Mouse (Mus musculus): Measurements from ENCODE around the gene H3f3b. TPM values are rescaled to one million over a fixed set of nuclear protein-coding genes. Genes with fewer than 3 reads are reported as not detected.

H3f3b gene
- total RNA-seq, 2 experiments from 2014 or later = 510 to 587 TPM

- intact Hi-C loops (cut with DNase I) = loop anchor here (5.0 kb wide), 1 partner anchor 67 kb away; no protein-coding TSS in a partner anchor
- no peak for DNase-seq
These were observed 23.5 kb downstream of the H3f3b start for GRCm38 (mm10) chr11:116004186-116004823.

DNA sequence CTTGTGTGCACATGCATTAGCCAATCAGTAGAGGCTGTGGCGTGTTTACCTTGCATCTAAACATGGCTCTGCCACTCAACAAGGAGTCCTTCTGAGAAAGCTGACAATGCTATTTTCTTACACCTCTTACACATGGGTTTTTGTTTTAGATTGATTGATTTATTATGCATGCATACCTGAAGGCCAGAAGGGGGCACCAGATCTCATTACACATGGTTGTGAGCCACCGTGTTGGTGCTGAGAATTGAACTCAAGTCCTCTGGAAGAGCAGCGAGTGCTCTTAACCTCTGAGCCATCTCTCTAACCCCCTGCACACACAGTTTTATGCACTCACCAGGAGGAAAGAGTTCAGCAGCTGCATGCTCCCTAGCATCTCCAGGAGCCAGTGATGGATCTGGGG lies 24.9 kb downstream of the H3f3b start:
- DNase-seq = no peak
- intact Hi-C loops (cut with DNase I) = loop anchor here (5.0 kb wide), 1 partner anchor 66 kb away; no protein-coding TSS in a partner anchor

GRCm38 (mm10) chr11:116001725-116002124 lies 26.0 kb downstream of the H3f3b start:
- intact Hi-C loops (cut with DNase I) = loop anchor here (5.0 kb wide), 1 partner anchor 64 kb away; no protein-coding TSS in a partner anchor
- DNase-seq = no peak

GRCm38 (mm10) chr11:116000607-116001006 lies 27.2 kb downstream of the H3f3b start:
- no peak for DNase-seq
- intact Hi-C loops (cut with DNase I) = loop anchor here (5.0 kb wide), 1 partner anchor 63 kb away; no protein-coding TSS in a partner anchor

- intact Hi-C loops (cut with DNase I) = loop anchor here (5.0 kb wide), 1 partner anchor 62 kb away; no protein-coding TSS in a partner anchor
- DNase-seq = peak; percentile 85
These were observed 28.1 kb downstream of the H3f3b start for GRCm38 (mm10) chr11:115999538-116000143.

DNA sequence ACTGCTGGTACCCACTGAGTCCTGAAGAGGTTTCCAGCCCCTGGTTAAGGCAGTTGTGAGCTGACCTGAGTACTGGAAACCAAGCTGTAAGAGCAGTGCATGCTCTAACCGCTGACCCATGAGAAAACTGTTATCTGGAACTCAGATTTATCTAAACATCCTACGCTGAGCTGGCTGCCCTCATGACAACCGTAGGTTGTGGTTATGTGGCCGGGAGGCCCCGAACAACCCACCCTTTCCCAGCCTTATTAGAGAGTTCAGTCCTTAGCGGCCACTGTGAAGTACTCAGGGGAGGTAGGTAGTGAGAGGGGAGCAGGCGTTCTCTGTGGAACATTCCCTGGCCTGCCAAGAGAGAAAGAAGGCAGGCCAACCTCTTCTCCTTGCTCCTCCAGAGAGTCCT lies 28.7 kb downstream of the H3f3b start:
- no peak for DNase-seq

GRCm38 (mm10) chr11:115997662-115998061 lies 30.1 kb downstream of the H3f3b start:
- no peak for DNase-seq
- intact Hi-C loops (cut with DNase I) = no loop called here

More for the DNA sequence above, 28.7 kb downstream of the H3f3b start:
- intact Hi-C loops (cut with DNase I) = no loop called here

DNA sequence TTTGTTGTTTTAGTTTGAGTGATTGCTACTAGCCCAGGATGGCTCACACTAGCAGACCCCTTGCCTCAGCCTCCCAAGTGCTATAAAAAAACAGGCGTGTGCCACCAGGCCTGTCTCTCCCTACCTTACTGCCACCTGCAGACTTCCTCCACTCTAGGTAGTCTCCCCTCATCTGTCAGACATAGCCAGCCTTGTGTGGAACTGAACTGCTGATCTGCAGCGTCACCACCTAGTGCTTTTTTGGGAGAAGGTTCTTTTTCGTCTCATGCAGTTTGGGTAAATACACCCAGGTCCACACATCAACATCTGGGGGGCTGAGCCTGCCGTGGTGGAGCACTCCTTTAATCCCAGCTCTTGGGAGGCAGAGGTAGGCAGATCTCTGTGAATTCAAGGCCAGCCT lies 30.7 kb downstream of the H3f3b start:
- intact Hi-C loops (cut with DNase I) = no loop called here
- no peak for DNase-seq

DNA sequence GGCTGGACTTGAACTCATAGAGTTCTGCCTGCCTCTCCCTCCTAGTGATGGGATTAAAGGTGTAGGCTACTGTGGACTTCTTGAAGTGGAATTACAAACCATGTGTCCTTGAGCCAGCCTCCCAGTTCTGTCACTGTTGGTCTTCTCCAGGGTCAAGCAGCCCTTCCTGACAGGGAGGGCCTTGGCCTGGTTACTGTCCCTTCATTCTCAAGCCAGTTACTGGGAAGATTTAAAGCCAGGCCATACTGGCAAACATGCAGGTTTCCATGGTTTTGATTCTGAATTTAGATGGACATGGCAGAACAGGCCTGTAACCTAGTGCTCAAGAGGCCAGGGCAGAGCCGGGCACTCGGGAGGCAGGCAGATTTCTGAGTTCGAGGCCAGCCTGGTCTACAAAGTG lies 32.5 kb downstream of the H3f3b start:
- DNase-seq = no peak
- intact Hi-C loops (cut with DNase I) = no loop called here

DNA sequence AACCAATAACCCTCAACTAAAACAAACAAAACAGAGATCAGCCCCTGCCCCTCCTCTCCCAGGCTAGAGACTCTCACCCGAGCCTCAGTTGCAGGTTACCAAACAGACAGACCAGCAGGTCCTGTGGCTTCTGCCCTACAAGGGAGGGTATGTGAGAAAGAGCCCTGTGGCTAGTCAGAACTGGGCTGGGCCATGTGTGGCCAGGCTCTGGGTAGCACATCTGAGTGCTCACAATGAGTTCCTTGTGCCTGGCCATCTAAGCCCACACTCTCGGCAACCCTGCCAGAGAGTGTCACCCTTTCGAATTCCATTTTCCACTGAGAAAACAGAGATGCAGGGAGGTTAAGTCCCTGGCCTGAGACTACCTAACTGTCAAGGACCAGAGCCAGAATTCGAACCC lies 35.7 kb downstream of the H3f3b start:
- intact Hi-C loops (cut with DNase I) = no loop called here
- DNase-seq = no peak

DNA sequence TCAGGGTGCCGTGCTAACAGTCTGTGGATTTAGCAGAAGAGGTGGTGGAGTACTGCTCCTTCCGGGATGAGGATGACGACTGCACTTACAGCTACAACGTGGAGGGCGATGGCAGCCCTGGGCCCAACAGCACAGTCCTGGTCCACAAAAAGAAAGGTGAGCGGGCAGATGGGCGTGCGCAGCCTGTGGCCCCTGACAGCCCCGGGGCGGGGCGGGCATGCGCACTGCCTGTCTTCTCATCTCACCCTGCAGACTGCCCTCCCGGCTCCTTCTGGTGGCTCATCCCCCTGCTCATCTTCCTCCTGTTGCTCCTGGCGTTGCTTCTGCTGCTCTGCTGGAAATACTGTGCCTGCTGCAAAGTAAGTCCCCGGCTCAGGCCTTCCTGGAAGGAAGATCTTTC lies 38.1 kb downstream of the H3f3b start:
- intact Hi-C loops (cut with DNase I) = no loop called here
- DNase-seq = no peak

DNA sequence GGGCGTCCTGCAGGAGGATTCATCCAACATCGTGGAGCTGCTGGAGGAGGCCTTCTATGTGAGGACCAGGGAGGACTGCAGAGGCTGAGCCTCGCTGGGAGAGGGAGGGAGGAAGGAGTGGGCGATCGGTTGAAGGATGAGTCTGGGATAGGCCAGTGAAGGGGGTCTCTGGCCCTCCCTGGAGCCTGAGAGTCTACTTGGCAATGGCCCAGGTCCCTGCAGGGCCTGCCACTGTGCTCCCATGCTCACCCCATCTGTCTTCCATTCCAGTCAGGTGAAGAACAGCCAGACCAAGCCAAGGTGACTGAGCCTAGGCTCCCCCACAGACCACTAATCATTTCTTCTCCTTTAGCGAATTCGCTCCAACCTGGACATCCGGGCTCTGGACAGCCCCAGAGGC lies 44.5 kb downstream of the H3f3b start:
- intact Hi-C loops (cut with DNase I) = no loop called here
- DNase-seq = no peak

DNA sequence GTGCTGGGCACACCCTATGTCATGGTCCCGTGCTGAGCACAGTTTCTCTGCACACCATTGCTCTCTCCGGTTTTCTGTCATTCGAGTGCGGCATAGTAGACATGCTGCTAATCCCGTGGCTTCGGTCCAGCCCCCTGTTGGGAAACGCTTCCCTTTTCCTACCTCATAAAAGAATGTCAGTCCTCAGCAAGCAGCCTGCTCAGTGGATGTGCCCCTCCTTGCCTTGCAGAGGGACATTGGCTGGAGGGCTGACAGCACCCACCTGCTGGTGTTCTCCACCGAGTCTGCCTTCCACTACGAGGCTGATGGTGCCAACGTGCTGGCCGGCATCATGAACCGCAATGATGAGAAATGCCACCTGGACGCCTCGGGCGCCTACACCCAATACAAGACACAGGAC lies 45.3 kb downstream of the H3f3b start:
- DNase-seq = peak; percentile 43

GRCm38 (mm10) chr11:115975544-115975943 lies 52.2 kb downstream of the H3f3b start:
- intact Hi-C loops (cut with DNase I) = no loop called here

More for the DNA sequence above, 45.3 kb downstream of the H3f3b start:
- intact Hi-C loops (cut with DNase I) = no loop called here

DNA sequence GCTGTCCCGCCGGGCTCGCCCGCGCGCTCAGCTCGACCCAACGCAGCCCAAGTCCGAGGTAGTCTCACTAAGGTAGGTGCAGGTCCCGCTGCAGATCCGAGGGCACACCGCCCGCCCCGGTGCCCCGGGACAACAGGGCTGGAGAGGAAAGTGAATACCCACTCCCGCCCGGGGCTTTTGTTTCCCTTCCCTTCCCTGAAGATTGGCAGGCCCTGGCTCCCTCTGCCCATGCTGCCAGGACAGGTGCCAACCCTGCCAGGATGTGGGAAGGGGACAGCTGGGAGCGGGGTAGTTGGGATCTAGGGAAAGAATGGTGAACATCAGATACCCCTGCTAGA lies 52.7 kb downstream of the H3f3b start:
- peak; percentile 61 for DNase-seq
- intact Hi-C loops (cut with DNase I) = no loop called here

More at GRCm38 (mm10) chr11:115975544-115975943, 52.2 kb downstream of the H3f3b start:
- DNase-seq = no peak

- intact Hi-C loops (cut with DNase I) = no loop called here
- no peak for DNase-seq
These were observed 53.3 kb downstream of the H3f3b start, which contains the start of gene Itgb4 for GRCm38 (mm10) chr11:115974309-115975082. Gene Itgb4, plus strand, starts transcription at chr11:115974709.

Other genes with a start within 250 kb of the H3f3b start
- 10 to 100 TPM; 13.4 to 14.5 TPM for gene Caskin2, start 214.3 kb downstream of the H3f3b start, total RNA-seq (2021)
- 10 to 100 TPM; 15.1 to 19.1 TPM for gene Tsen54, start 213.2 kb downstream of the H3f3b start, total RNA-seq (2021)
- 1 to 10 TPM; 1.1 to 2.4 TPM for gene Llgl2, start 203.9 kb downstream of the H3f3b start, total RNA-seq (2021)
- gene Myo15b, start 169.6 kb downstream of the H3f3b start, total RNA-seq (2021) = under 1 TPM in 1 of 2 experiments, not detected in 1; 0.28 TPM
- not detected for gene Smim5, start 128.0 kb downstream of the H3f3b start, total RNA-seq (2021)
- gene Smim6, start 115.9 kb downstream of the H3f3b start, total RNA-seq (2021) = not detected
- gene Sap30bp, start 94.7 kb downstream of the H3f3b start, total RNA-seq (2021) = 10 to 100 TPM; 51.3 to 67.4 TPM
- gene Recql5, start 94.5 kb downstream of the H3f3b start, total RNA-seq (2021) = 10 to 100 TPM; 20.4 to 22.1 TPM
- gene Itgb4, start 53.3 kb downstream of the H3f3b start, total RNA-seq (2021) = 1 to 10 TPM; 3.7 to 4.4 TPM
- gene Galk1, start 15.2 kb downstream of the H3f3b start, total RNA-seq (2021) = 10 to 100 TPM; 36.2 to 37.9 TPM
- gene Unk, start 2.4 kb upstream of the H3f3b start, total RNA-seq (2021) = 10 to 100 TPM; 38.8 to 42.9 TPM
- 1 to 10 TPM in 1 of 2 experiments, under 1 TPM in 1; 0.56 to 1.2 TPM for gene Unc13d, start 50.0 kb upstream of the H3f3b start, total RNA-seq (2021)
- 100 to 1,000 TPM; 171 to 176 TPM for gene Wbp2, start 59.0 kb upstream of the H3f3b start, total RNA-seq (2021)
- 1 to 10 TPM; 9.2 to 9.3 TPM for gene Trim47, start 99.2 kb upstream of the H3f3b start, total RNA-seq (2021)
- 1 to 10 TPM; 4.9 to 5.2 TPM for gene Trim65, start 103.2 kb upstream of the H3f3b start, total RNA-seq (2021)
- 10 to 100 TPM; 52.2 to 54.0 TPM for gene Mrpl38, start 110.9 kb upstream of the H3f3b start, total RNA-seq (2021)
- 100 to 1,000 TPM; 126 to 130 TPM for gene Fbf1, start 140.2 kb upstream of the H3f3b start, total RNA-seq (2021)
- gene Ten1, start 170.9 kb upstream of the H3f3b start, total RNA-seq (2021) = 10 to 100 TPM; 39.5 to 39.9 TPM
- gene Acox1, start 171.1 kb upstream of the H3f3b start, total RNA-seq (2021) = 10 to 100 TPM; 96.3 to 98.3 TPM
- under 1 TPM; 0.66 to 0.85 TPM for gene Evpl, start 210.1 kb upstream of the H3f3b start, total RNA-seq (2021)
- gene Srp68, start 246.3 kb upstream of the H3f3b start, total RNA-seq (2021) = 10 to 100 TPM; 53.2 to 57.1 TPM

Measured in left cerebral cortex, postnatal 4 days (tissue).